Mouse (Mus musculus) CH12.LX (cell line): ENCODE data around the gene Wasf1. TPM values are rescaled to one million over a fixed set of nuclear protein-coding genes. Genes with fewer than 3 reads are reported as not detected.

Source experiments
- DNase-seq: peaks from one replicate; pipeline ENCODE4 v3.0.0-alpha.2; 2013; ENCODE audit errors: extremely low read depth
- H3K27ac ChIP-seq: 2 replicates; pipeline ENCODE4 v1.5.1; 2012; ENCODE audit warnings: low read depth, mild to moderate bottlenecking, control low read depth, moderate library complexity; ENCODE audit not compliant: insufficient read depth
- H3K27me3 ChIP-seq: replicated peaks from 2 replicates; pipeline ENCODE3; 2012; ENCODE audit warnings: inconsistent platforms
- H3K36me3 ChIP-seq, 2 experiments: replicated peaks in 1 of 2; 2 replicates each; pipeline versions ENCODE3 to v1.6.1; 2012; ENCODE audit warnings: inconsistent platforms in 1 of 2, low read length in 1 of 2, mild to moderate bottlenecking in 1 of 2, mixed read lengths in 1 of 2, moderate library complexity in 1 of 2; ENCODE audit not compliant: control insufficient read depth in 1 of 2, insufficient read depth in 1 of 2
- H3K4me1 ChIP-seq, 2 experiments: 2 replicates each; pipeline ENCODE4 v1.6.1; 2012; ENCODE audit warnings: inconsistent platforms in 1 of 2, moderate library complexity in 1 of 2; ENCODE audit not compliant: insufficient read depth in 2 of 2, control insufficient read depth in 1 of 2
- H3K4me2 ChIP-seq: 2 replicates; pipeline ENCODE4 v1.6.1; 2012; ENCODE audit warnings: low read depth, mild to moderate bottlenecking, control low read depth; ENCODE audit not compliant: poor library complexity, insufficient read depth, severe bottlenecking
- H3K4me3 ChIP-seq, 3 experiments: fragments of 150-350 bp in 1 of 3; sonication (generic) in 1 of 3; replicated peaks in 1 of 3; 2 replicates each; pipeline versions ENCODE3 to v1.5.1; 2011 to 2012; ENCODE audit warnings: low read depth in 2 of 3, low read length in 2 of 3, mild to moderate bottlenecking in 2 of 3, moderate library complexity in 2 of 3, control low read depth in 1 of 3, improper control_type of control experiment in 1 of 3, inconsistent platforms in 1 of 3, mixed read lengths in 1 of 3; ENCODE audit not compliant: poor library complexity in 1 of 3
- H3K79me2 ChIP-seq: replicated peaks from 2 replicates; pipeline ENCODE4 v1.6.1; 2012; ENCODE audit warnings: mild to moderate bottlenecking, moderate library complexity; ENCODE audit not compliant: control insufficient read depth, poor library complexity, insufficient read depth, severe bottlenecking; ENCODE audit errors: extremely low read depth
- H3K9ac ChIP-seq: 2 replicates; pipeline ENCODE4 v1.6.1; 2012; ENCODE audit warnings: low read depth, mild to moderate bottlenecking, control low read depth, moderate library complexity; ENCODE audit not compliant: insufficient read depth
- H3K9me3 ChIP-seq: replicated peaks from 2 replicates; pipeline ENCODE3; 2012; ENCODE audit warnings: low read length, inconsistent platforms, mixed read lengths
- BHLHE40 ChIP-seq: IDR thresholded peaks from 2 replicates; pipeline ENCODE4 v1.6.1; 2011; ENCODE audit warnings: mild to moderate bottlenecking, low read depth, low read length, improper control_type of control experiment
- CHD1 ChIP-seq: IDR thresholded peaks from 2 replicates; pipeline ENCODE4 v1.6.1; 2012; ENCODE audit warnings: low read depth, low read length, improper control_type of control experiment, inconsistent platforms
- CTCF ChIP-seq, 2 experiments: IDR thresholded peaks in 1 of 2; conservative IDR thresholded peaks in 1 of 2; 2 replicates each; pipeline ENCODE4 v1.5.1; 2011 to 2012; ENCODE audit warnings: low read depth in 2 of 2, low read length in 2 of 2, improper control_type of control experiment in 1 of 2, inconsistent platforms in 1 of 2, mild to moderate bottlenecking in 1 of 2, moderate library complexity in 1 of 2
- E2F4 ChIP-seq: IDR thresholded peaks from 2 replicates; pipeline ENCODE4 v1.6.1; 2011; ENCODE audit warnings: low read depth, low read length, improper control_type of control experiment; ENCODE audit not compliant: insufficient replicate concordance
- EP300 ChIP-seq: IDR thresholded peaks from 2 replicates; pipeline ENCODE4 v1.6.1; 2011; ENCODE audit warnings: low read length, improper control_type of control experiment
- ETS1 ChIP-seq: conservative IDR thresholded peaks from 2 replicates; pipeline ENCODE4 v1.6.1; 2012; ENCODE audit warnings: low read depth, mild to moderate bottlenecking, inconsistent platforms, low read length, improper control_type of control experiment, moderate library complexity
- GABPA ChIP-seq: IDR thresholded peaks from 2 replicates; pipeline ENCODE4 v1.6.1; 2012; ENCODE audit warnings: low read depth, low read length, improper control_type of control experiment, inconsistent platforms; ENCODE audit not compliant: insufficient replicate concordance
- HCFC1 ChIP-seq: IDR thresholded peaks from 2 replicates; pipeline ENCODE4 v1.6.1; 2012; ENCODE audit warnings: low read depth, mild to moderate bottlenecking, inconsistent platforms, low read length, improper control_type of control experiment
- IRF4 ChIP-seq: IDR thresholded peaks from 2 replicates; pipeline ENCODE4 v1.6.1; 2014; ENCODE audit warnings: low read depth, mild to moderate bottlenecking, inconsistent platforms, low read length, improper control_type of control experiment
- JUN ChIP-seq: IDR thresholded peaks from 2 replicates; pipeline ENCODE4 v1.6.1; 2011; ENCODE audit warnings: low read depth, mild to moderate bottlenecking, low read length, improper control_type of control experiment, moderate library complexity; ENCODE audit not compliant: insufficient read depth
- JUND ChIP-seq: conservative IDR thresholded peaks from 2 replicates; pipeline ENCODE4 v1.6.1; 2011; ENCODE audit warnings: low read depth, low read length, improper control_type of control experiment
- MAX ChIP-seq: IDR thresholded peaks from 2 replicates; pipeline ENCODE4 v1.6.1; 2011; ENCODE audit warnings: low read length, improper control_type of control experiment
- MEF2A ChIP-seq: IDR thresholded peaks from 2 replicates; pipeline ENCODE4 v1.6.1; 2014; ENCODE audit warnings: low read depth, mild to moderate bottlenecking, inconsistent platforms, low read length, improper control_type of control experiment, borderline replicate concordance
- MXI1 ChIP-seq: IDR thresholded peaks from 2 replicates; pipeline ENCODE4 v1.6.1; 2011; ENCODE audit warnings: mild to moderate bottlenecking, low read depth, low read length, improper control_type of control experiment
- NELFE ChIP-seq: IDR thresholded peaks from 2 replicates; pipeline ENCODE4 v1.6.1; 2011; ENCODE audit warnings: low read depth, low read length, improper control_type of control experiment
- NRF1 ChIP-seq: IDR thresholded peaks from 2 replicates; pipeline ENCODE4 v1.6.1; 2014; ENCODE audit warnings: low read depth, mild to moderate bottlenecking, inconsistent platforms, low read length, improper control_type of control experiment, moderate library complexity
- PAX5 ChIP-seq: IDR thresholded peaks from 2 replicates; pipeline ENCODE4 v1.6.1; 2012; ENCODE audit warnings: low read length, inconsistent platforms, mixed read lengths
- RAD21 ChIP-seq: IDR thresholded peaks from 2 replicates; pipeline ENCODE4 v1.6.1; 2011; ENCODE audit warnings: low read depth, mild to moderate bottlenecking, low read length, improper control_type of control experiment, moderate library complexity
- RCOR1 ChIP-seq: conservative IDR thresholded peaks from 2 replicates; pipeline ENCODE4 v1.6.1; 2012; ENCODE audit warnings: low read depth, mild to moderate bottlenecking, inconsistent platforms, low read length, improper control_type of control experiment
- SMC3 ChIP-seq: IDR thresholded peaks from 2 replicates; pipeline ENCODE4 v1.6.1; 2011; ENCODE audit warnings: low read depth, low read length, improper control_type of control experiment
- TBP ChIP-seq: conservative IDR thresholded peaks from 2 replicates; pipeline ENCODE4 v1.6.1; 2011; ENCODE audit warnings: low read depth, low read length, improper control_type of control experiment
- TCF12 ChIP-seq: IDR thresholded peaks from 2 replicates; pipeline ENCODE4 v1.6.1; 2014; ENCODE audit warnings: low read depth, mild to moderate bottlenecking, inconsistent platforms, low read length, improper control_type of control experiment
- UBTF ChIP-seq: IDR thresholded peaks from 2 replicates; pipeline ENCODE4 v1.6.1; 2012; ENCODE audit warnings: low read depth, mild to moderate bottlenecking, inconsistent platforms, low read length, improper control_type of control experiment, moderate library complexity
- USF1 ChIP-seq: IDR thresholded peaks from 2 replicates; pipeline ENCODE4 v1.6.1; 2014; ENCODE audit warnings: low read depth, mild to moderate bottlenecking, inconsistent platforms, low read length, improper control_type of control experiment
- USF2 ChIP-seq: conservative IDR thresholded peaks from 2 replicates; pipeline ENCODE4 v1.6.1; 2011; ENCODE audit warnings: low read depth, low read length, improper control_type of control experiment
- ZC3H11A ChIP-seq: IDR thresholded peaks from 2 replicates; pipeline ENCODE4 v1.6.1; 2012; ENCODE audit warnings: low read depth, mild to moderate bottlenecking, inconsistent platforms, low read length, improper control_type of control experiment
- ZKSCAN1 ChIP-seq: IDR thresholded peaks from 2 replicates; pipeline ENCODE4 v1.6.1; 2012; ENCODE audit warnings: low read depth, inconsistent platforms, low read length, improper control_type of control experiment, borderline replicate concordance
- ZMIZ1 ChIP-seq: IDR thresholded peaks from 2 replicates; pipeline ENCODE4 v1.6.1; 2012; ENCODE audit warnings: low read depth, mild to moderate bottlenecking, inconsistent platforms, low read length, improper control_type of control experiment
- dilution Hi-C: fragments of 300-500 bp; cut with MboI; formaldehyde crosslinking; loops from 2 replicates; pipeline ENCODE4 v1.14.3; 2020; ENCODE audit warnings: low sequenced_read_pairs; ENCODE audit not compliant: extremely low pct_unique_long_range_greater_than_20kb, extremely low pct_ligation_motif_present
- in situ Hi-C: fragments of 300-500 bp; cut with MboI; formaldehyde crosslinking; loops from 3 replicates; pipeline ENCODE4 v1.14.3; 2019; ENCODE audit warnings: low sequenced_read_pairs, low pct_ligation_motif_present, low pct_unique_long_range_greater_than_20kb, mixed read lengths
- polyA plus RNA-seq: library from polyadenylated mRNA; unstranded; fragments of >175 nt; gene quantifications from 2 replicates; pipeline ENCODE4 v1.2.1, GENCODE M21; 2012; ENCODE audit warnings: low read depth; ENCODE audit not compliant: insufficient read length
- total RNA-seq, 2 experiments: library from RNA; depleted of rRNA; stranded (reverse); fragments of 300-350 nt in 1 of 2; fragments of >200 nt in 1 of 2; gene quantifications; 2 replicates each; pipeline ENCODE4 v1.2.3; 2012 to 2014

The Wasf1 gene
- total and polyA plus RNA-seq, 3 experiments: 0.09 TPM; not detected in 2

DNA sequence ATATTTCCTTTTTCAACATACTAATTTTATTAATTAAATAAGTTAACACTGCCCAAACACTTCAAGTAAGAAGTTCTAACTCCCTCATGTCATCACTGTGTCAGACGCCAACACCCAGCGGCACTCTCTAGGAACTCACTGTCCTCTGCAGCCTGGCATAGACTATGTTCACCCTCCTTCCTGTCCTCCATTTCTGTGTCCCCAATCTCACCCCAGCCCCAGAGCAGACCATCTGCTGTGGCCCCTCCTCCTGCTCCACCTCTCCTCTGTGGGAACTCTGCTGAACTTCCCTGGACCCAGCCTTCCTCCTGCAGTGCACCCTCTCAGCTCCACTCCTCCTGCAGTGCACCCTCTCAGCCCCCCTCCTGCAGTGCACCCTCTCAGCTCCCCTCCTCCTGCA lies 15.2 kb upstream of the Wasf1 start:
- H3K4me2 ChIP-seq: no peak overlapping the region
- no peak overlapping the region for H3K4me3 ChIP-seq
- H3K4me1 ChIP-seq: peaks cover 2 to 5% of the 10 kb centered on the region in 2 experiments; a peak in 2 of 4 replicates
- peaks cover 14% of the 10 kb centered on the region for H3K79me2 ChIP-seq
- H3K36me3 ChIP-seq: peaks cover 8 to 48% of the 10 kb centered on the region in 2 experiments
- dilution Hi-C loops (no loop called here), in situ Hi-C loops (no loop called here)
- peaks cover 5% of the 10 kb centered on the region for H3K9me3 ChIP-seq
- H3K9ac ChIP-seq: no peak overlapping the region
- no peaks in the 10 kb centered on the region for H3K27me3 ChIP-seq
- TF ChIP-seq SMC3 (no peak), EP300 (no peak), TBP (no peak), ZC3H11A (no peak), GABPA (no peak), NELFE (no peak), JUN (no peak), HCFC1 (no peak), RAD21 (no peak), CTCF (conservative IDR thresholded peaks at IDR 0.05 in 1 of 2, IDR thresholded peaks at IDR 0.05 in 1 of 2; ENCODE audit: low read depth in 2 of 2, low read length in 2 of 2) (no peak), ZKSCAN1 (no peak), MXI1 (no peak), MEF2A (no peak), USF1 (no peak), USF2 (no peak), NRF1 (no peak), TCF12 (no peak), MAX (no peak), PAX5 (no peak), CHD1 (no peak)
- DNase-seq: no peak
- no peak overlapping the region for H3K27ac ChIP-seq

DNA sequence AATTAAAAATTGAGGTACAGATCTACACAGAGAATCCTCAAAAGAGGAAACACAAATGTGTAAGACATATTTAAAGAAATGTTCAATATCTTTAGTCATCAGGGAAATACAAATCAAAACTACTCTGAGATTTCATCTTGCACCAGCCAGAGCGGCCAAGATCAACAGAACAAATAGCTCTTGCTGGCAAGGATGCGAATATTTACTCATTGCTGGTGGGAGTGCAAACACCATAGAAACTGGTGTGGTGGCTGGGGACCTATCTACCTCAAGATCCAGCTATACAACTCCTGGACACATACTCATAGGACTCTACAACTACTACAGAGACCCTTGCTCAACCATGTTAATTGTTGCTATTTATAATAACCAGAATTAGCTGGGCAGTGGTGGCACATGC lies 12.0 kb upstream of the Wasf1 start:
- H3K4me3 ChIP-seq: no peak overlapping the region
- H3K9me3 ChIP-seq: no peaks in the 10 kb centered on the region
- in situ Hi-C loops: no loop called here
- H3K4me1 ChIP-seq: peaks cover 2 to 5% of the 10 kb centered on the region in 2 experiments; a peak in 2 of 4 replicates
- H3K27ac ChIP-seq: no peak overlapping the region
- peaks cover 28% of the 10 kb centered on the region for H3K79me2 ChIP-seq
- H3K4me2 ChIP-seq: no peak overlapping the region
- H3K9ac ChIP-seq: no peak overlapping the region
- H3K36me3 ChIP-seq: peaks cover 10 to 57% of the 10 kb centered on the region in 2 experiments
- no peaks in the 10 kb centered on the region for H3K27me3 ChIP-seq
- TF ChIP-seq MEF2A (no peak), GABPA (no peak), BHLHE40 (no peak), ZMIZ1 (no peak), TCF12 (no peak), UBTF (no peak), JUND (no peak), USF2 (no peak), TBP (no peak), E2F4 (no peak), RCOR1 (no peak), ETS1 (no peak), CHD1 (no peak), IRF4 (no peak)
- dilution Hi-C loops: no loop called here
- no peak for DNase-seq
